Mouse (Mus musculus) liver, adult 2 months (tissue): ENCODE results near the gene Myo1d.

Source experiments
- CTCF ChIP-seq: fragments of 200-500 bp; IDR thresholded peaks from 2 replicates; pipeline ENCODE4 v1.5.1; 2011; ENCODE audit warnings: low read depth, low read length, control low read depth
- POLR2A ChIP-seq: fragments of 200-500 bp; IDR thresholded peaks from 2 replicates; pipeline ENCODE4 v1.6.1; 2011; ENCODE audit warnings: low read length, control low read depth; ENCODE audit not compliant: insufficient read depth; ENCODE audit errors: extremely low read depth

DNA sequence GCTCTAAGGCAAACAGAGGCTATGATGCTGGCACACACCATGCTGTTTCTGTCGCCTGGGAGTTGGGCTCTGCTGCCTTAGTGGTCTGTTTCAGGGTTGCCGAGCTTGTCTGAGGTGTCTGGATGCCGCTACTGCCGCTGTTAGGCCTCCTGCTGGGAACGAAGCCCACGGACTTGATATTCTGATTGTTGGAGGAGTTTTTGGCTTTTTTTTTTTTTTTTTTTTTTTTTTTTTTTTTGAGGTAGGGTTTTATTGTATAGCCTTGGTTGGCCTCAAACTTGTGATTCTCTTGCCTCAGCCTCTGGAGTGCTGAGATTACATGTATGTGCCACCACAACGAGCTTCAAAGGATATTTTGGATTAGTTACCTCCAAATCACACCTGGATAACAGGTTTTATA is 106.8 kb downstream of the Myo1d start:
- TF ChIP-seq CTCF (no peak), POLR2A (no peak)
